Mouse (Mus musculus): ENCODE results near the gene Bpifb5. TPM values are rescaled to one million over a fixed set of nuclear protein-coding genes. Genes with fewer than 3 reads are reported as not detected.
"Not testable (repeated sequence)": the region's sequence is repeated elsewhere in the genome, so short reads cannot be mapped to it uniquely, and the experiment has no call there.

Gene Bpifb5
- polyA plus RNA-seq, 1 experiment from 2014 or later, result 0.27 TPM

DNA sequence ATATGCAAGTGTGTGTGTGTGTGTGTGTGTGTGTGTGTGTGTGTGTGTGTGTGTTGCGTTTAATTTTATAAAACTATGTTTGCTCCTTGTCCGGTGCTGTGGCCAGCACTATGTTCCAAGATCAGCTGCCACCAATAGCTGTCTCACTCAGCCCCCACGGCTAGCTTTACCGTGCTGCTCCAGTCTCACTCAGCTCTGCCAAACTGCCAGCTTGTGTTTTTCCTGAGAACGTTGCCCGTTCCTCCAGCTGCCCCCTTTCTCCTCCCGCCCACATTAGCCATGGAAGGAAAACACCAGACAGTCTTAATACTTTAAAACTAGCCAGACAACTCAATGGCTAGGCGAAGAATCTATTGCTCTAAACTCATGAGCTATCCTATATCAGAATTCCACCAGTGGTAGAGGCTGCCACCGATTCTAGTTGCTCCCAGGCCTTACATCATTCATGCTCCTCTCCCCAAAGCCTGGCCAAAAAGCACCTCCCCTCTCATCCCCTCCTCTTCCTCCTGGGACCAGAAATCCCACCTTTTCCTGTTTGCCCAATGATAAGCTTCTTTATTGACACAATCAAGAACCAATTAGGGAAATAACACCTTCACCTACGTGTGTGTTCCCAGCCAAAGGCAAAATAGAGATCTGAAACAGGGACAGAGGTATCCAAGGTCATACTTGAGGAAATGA, 20.0 kb downstream of the Bpifb5 start:
- Histone ChIP-seq H3K9me3 (replicated peaks) (no peaks in the 10 kb centered on the region), H3K4me2 (no peak overlapping the region), H3K36me3 (no peaks in the 10 kb centered on the region), H3K9ac (replicated peaks) (no peak overlapping the region), H3K27me3 (replicated peaks) (no peaks in the 10 kb centered on the region), H3K4me1 (no peaks in the 10 kb centered on the region), H3K27ac (replicated peaks) (no peak overlapping the region), H3K4me3 (replicated peaks) (no peak overlapping the region)
- no peak for ATAC-seq (ENCODE audit: low FRiP score)
- WGBS, result 90% methylated on average over 10 of the region's 10 CpGs

DNA sequence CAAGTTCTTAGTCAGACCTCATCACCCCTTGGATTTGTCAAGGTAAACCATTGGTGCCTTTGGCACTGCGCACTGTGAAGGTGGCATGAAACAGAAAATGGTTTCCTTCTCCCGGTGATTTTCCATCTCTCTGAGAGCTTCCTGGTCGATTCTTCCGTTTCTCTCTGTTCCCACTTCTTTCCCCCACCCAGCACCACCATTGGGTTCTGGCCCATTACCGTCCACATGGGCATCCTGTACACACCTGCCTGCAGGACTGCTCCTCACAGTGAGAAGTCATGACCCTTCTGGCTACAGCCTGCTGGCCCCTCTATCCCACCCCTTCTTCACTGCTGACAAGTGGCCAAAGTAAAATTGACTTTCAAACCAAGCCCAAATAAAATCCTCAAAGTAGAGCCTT, 21.8 kb downstream of the Bpifb5 start:
- WGBS, result 97% methylated on average over 5 of the region's 5 CpGs
- Histone ChIP-seq H3K4me1 (no peaks in the 10 kb centered on the region), H3K27me3 (replicated peaks) (no peaks in the 10 kb centered on the region), H3K4me3 (replicated peaks) (no peak overlapping the region), H3K36me3 (no peaks in the 10 kb centered on the region), H3K27ac (replicated peaks) (no peak overlapping the region), H3K4me2 (no peak overlapping the region), H3K9me3 (replicated peaks) (no peaks in the 10 kb centered on the region), H3K9ac (replicated peaks) (no peak overlapping the region)
- no peak for ATAC-seq (ENCODE audit: low FRiP score)

DNA sequence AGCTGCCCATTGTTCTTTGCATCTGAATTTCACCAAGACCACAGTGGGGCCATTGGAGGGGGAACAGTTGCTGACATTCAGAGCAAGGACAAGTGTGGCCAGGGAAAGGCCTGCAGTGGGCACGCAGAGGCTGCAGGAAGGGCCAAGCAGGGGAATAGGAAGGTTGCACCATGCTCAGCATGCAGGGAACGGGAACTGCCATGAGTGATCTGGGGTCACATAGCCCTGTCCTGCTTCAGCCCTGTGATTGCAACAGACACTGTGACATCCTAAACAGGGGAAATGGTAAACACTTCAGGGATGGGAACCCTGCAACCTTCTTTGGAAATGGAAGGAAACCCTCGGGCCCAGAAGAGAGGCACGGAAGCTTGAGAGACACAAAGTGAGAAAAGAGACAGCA, 31.7 kb downstream of the Bpifb5 start:
- H3K27ac ChIP-seq (replicated peaks); H3K27me3 ChIP-seq (replicated peaks); H3K36me3 ChIP-seq; ATAC-seq (ENCODE audit: low FRiP score); H3K9me3 ChIP-seq (replicated peaks); H3K4me3 ChIP-seq (replicated peaks); H3K9ac ChIP-seq (replicated peaks); H3K4me2 ChIP-seq; H3K4me1 ChIP-seq: not testable (repeated sequence)
- WGBS, result 93% methylated on average over 2 of the region's 4 CpGs

DNA sequence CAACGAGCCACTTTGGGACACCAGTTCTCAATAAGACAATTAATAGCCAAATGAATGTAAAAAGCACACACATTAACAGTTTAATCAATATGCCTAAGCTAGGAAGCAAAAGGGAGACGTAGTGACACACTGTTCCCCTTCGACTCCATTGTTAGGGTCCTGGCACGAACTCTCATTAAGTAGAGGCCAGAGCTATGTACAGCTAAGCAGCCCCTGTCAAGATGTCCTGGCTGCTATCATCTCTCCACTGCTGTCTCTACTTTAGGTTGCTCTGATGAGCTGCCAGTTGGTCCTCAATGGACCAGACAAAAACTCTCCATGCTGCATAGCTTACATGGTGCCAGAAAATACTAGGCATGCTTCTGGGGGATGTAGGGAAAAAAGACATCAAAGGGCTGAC, 32.2 kb downstream of the Bpifb5 start:
- Histone ChIP-seq H3K4me1 (no peaks in the 10 kb centered on the region), H3K27me3 (replicated peaks) (no peaks in the 10 kb centered on the region), H3K4me2 (no peak overlapping the region), H3K27ac (replicated peaks) (no peak overlapping the region), H3K9me3 (replicated peaks) (no peaks in the 10 kb centered on the region), H3K4me3 (replicated peaks) (no peak overlapping the region), H3K36me3 (no peaks in the 10 kb centered on the region), H3K9ac (replicated peaks) (no peak overlapping the region)
- no peak for ATAC-seq (ENCODE audit: low FRiP score)
- 84% methylated on average over 4 of the region's 4 CpGs for WGBS

DNA sequence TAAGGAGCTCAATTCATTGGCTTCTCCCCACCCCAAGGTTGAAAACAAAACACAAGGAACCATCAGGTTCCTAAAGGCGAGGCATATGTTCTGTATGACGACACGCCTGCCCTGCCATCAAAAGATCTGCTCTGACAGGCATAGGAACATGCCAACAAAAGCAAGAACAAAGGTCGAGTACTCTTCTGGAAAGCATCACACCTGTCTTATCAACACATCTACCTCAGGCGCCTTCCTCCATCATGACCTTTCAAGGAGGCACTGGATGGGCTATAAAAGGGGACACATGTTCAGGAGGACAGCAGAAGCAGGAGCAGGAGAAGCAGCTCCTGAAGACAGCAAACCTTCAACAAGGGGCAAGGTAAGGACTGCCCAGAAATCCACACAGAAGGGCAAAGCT, 34.0 kb downstream of the Bpifb5 start, which contains the start of gene Bpifb9a:
Gene Bpifb9a, plus strand, starts transcription at position 301 of the 400 bp plus-strand sequence.
- H3K4me3 ChIP-seq (replicated peaks); H3K4me1 ChIP-seq; H3K27me3 ChIP-seq (replicated peaks); H3K27ac ChIP-seq (replicated peaks); H3K9me3 ChIP-seq (replicated peaks); H3K9ac ChIP-seq (replicated peaks); H3K4me2 ChIP-seq; H3K36me3 ChIP-seq; ATAC-seq (ENCODE audit: low FRiP score): not testable (repeated sequence)
- WGBS, result 85% methylated on average over 5 of the region's 5 CpGs

DNA sequence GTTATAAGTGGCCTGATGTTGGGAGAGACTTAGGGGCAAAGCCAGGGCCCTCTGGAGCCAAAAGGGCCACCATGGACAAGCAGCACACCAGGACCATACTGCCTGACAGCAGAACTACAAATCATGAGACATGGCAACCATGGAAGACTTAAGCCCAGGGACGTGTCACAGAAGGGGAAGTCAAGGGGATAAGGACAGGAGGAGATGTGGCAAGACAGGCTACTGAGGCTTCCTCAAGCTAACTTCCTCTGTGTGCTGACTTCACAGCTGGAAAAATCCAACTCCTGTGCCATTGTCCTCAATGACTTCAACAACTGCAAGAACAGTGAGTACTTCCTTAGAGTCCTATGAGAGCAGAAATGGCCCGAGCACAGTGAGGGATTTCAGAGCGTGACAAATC, 40.9 kb downstream of the Bpifb5 start:
- not testable (repeated sequence) for H3K27ac ChIP-seq (replicated peaks); H3K9me3 ChIP-seq (replicated peaks); H3K4me1 ChIP-seq; H3K4me2 ChIP-seq; ATAC-seq (ENCODE audit: low FRiP score); H3K4me3 ChIP-seq (replicated peaks); H3K9ac ChIP-seq (replicated peaks); H3K36me3 ChIP-seq; H3K27me3 ChIP-seq (replicated peaks)
- WGBS, result 75% methylated on average over 3 of the region's 3 CpGs

Other genes starting within 250 kb of the Bpifb5 start
- not detected in 2 replicates for gene Bpifa6, start 248.8 kb upstream of the Bpifb5 start, polyA plus RNA-seq (2015; fragmentation: Nextera tagmentation; extraction: Ambion mirVana)
- gene Bpifa2, start 215.5 kb upstream of the Bpifb5 start, polyA plus RNA-seq (2015; fragmentation: Nextera tagmentation; extraction: Ambion mirVana), result not detected in 2 replicates
- not detected in 2 replicates for gene Bpifa3, start 93.4 kb upstream of the Bpifb5 start, polyA plus RNA-seq (2015; fragmentation: Nextera tagmentation; extraction: Ambion mirVana)
- 51.3 TPM in 1 of 2 replicates, not detected in the other for gene Bpifa1, start 80.9 kb upstream of the Bpifb5 start, polyA plus RNA-seq (2015; fragmentation: Nextera tagmentation; extraction: Ambion mirVana)
- gene Bpifa5, start 61.1 kb upstream of the Bpifb5 start, polyA plus RNA-seq (2015; fragmentation: Nextera tagmentation; extraction: Ambion mirVana), result not detected in 2 replicates
- gene Bpifb1, start 32.9 kb upstream of the Bpifb5 start, polyA plus RNA-seq (2015; fragmentation: Nextera tagmentation; extraction: Ambion mirVana), result 0.24 TPM in 1 of 2 replicates, not detected in the other
- gene Bpifb9a, start 34.1 kb downstream of the Bpifb5 start, polyA plus RNA-seq (2015; fragmentation: Nextera tagmentation; extraction: Ambion mirVana), result not detected in 2 replicates
- not detected in 2 replicates for gene Bpifb9b, start 83.5 kb downstream of the Bpifb5 start, polyA plus RNA-seq (2015; fragmentation: Nextera tagmentation; extraction: Ambion mirVana)
- 13.7 and 13.8 TPM in 2 replicates for gene Cdk5rap1, start 149.3 kb downstream of the Bpifb5 start, polyA plus RNA-seq (2015; fragmentation: Nextera tagmentation; extraction: Ambion mirVana)
- gene Snta1, start 184.4 kb downstream of the Bpifb5 start, polyA plus RNA-seq (2015; fragmentation: Nextera tagmentation; extraction: Ambion mirVana), result 12.1 and 12.7 TPM in 2 replicates
- 35.3 and 36.1 TPM in 2 replicates for gene Cbfa2t2, start 212.7 kb downstream of the Bpifb5 start, polyA plus RNA-seq (2015; fragmentation: Nextera tagmentation; extraction: Ambion mirVana)